Mouse (Mus musculus): ENCODE measurements at regions not wholly inside any gene's neighbourhood (a gene's known extent, or its start where the extent isn't known, plus 50 kb on each side); places are given as distances from the start of the nearest gene placed in this dataset.

DNA sequence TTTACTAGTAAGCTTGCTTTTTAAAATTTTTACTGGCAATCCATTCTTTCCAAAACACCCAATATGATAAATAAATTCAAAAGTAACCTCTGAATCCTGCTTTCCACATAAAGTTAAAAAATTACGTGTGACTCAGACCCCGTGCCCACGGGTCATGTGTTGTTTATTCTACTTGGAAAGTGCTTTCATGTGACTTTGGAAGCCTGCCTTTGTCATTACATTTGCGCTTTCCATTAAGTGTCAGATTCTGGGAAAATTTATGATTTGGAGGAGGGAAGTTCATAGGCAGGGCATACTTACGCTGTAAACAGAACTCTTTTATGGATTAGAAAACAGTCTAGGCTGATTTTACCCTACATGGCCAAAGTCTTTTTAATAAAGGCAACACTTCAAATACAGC is 466.8 kb upstream of the Adamts5 start:
- no peak overlapping the region for H3K4me3 ChIP-seq (replicated peaks; ENCODE audit: insufficient read depth, low read depth, low read length)
- 94% methylated on average over 5 of the region's 5 CpGs for WGBS
- no peak for TF ChIP-seq POLR2A (IDR thresholded peaks at IDR 0.05; ENCODE audit: borderline replicate concordance, insufficient read depth, low read length)
- H3K4me1 ChIP-seq (ENCODE audit: control insufficient read depth, insufficient read depth, low read length) = no peaks in the 10 kb centered on the region
- no peak for DNase-seq
- H3K27ac ChIP-seq (ENCODE audit: insufficient read depth, low read length) = no peak overlapping the region
- no peaks in the 10 kb centered on the region for H3K27me3 ChIP-seq (ENCODE audit: control insufficient read depth, insufficient read depth, low read length)

- H3K4me1 ChIP-seq (ENCODE audit: control insufficient read depth, insufficient read depth, low read length) = no peaks in the 10 kb centered on the region
- no peaks in the 10 kb centered on the region for H3K27me3 ChIP-seq (ENCODE audit: control insufficient read depth, insufficient read depth, low read length)
- WGBS = 91% methylated on average over 1 of the region's 1 CpGs
- DNase-seq = no peak
- TF ChIP-seq POLR2A (IDR thresholded peaks at IDR 0.05; ENCODE audit: borderline replicate concordance, insufficient read depth, low read length) = no peak
- TF ChIP-seq CTCF (IDR thresholded peaks at IDR 0.05; ENCODE audit: borderline replicate concordance, insufficient read depth, low read depth, low read length) = no peak
- no peak overlapping the region for H3K27ac ChIP-seq (ENCODE audit: insufficient read depth, low read length)
- no peak overlapping the region for H3K4me3 ChIP-seq (replicated peaks; ENCODE audit: insufficient read depth, low read depth, low read length)
Observed at GRCm38 (mm10) chr16:86366197-86366596, 464.6 kb upstream of the Adamts5 start.

- Histone ChIP-seq H3K27ac (ENCODE audit: insufficient read depth, low read length) (no peak overlapping the region), H3K27me3 (ENCODE audit: control insufficient read depth, insufficient read depth, low read length) (no peaks in the 10 kb centered on the region), H3K4me1 (ENCODE audit: control insufficient read depth, insufficient read depth, low read length) (no peaks in the 10 kb centered on the region), H3K4me3 (replicated peaks; ENCODE audit: insufficient read depth, low read depth, low read length) (no peak overlapping the region)
- TF ChIP-seq CTCF (IDR thresholded peaks at IDR 0.05; ENCODE audit: borderline replicate concordance, insufficient read depth, low read depth, low read length) (no peak), POLR2A (IDR thresholded peaks at IDR 0.05; ENCODE audit: borderline replicate concordance, insufficient read depth, low read length) (no peak)
- DNase-seq = no peak
- 91% methylated on average over 5 of the region's 5 CpGs for WGBS
Observed at GRCm38 (mm10) chr16:86361099-86361498, 459.5 kb upstream of the Adamts5 start.

- Histone ChIP-seq H3K4me3 (replicated peaks; ENCODE audit: insufficient read depth, low read depth, low read length) (no peak overlapping the region), H3K4me1 (ENCODE audit: control insufficient read depth, insufficient read depth, low read length) (no peaks in the 10 kb centered on the region), H3K27me3 (ENCODE audit: control insufficient read depth, insufficient read depth, low read length) (no peaks in the 10 kb centered on the region), H3K27ac (ENCODE audit: insufficient read depth, low read length) (no peak overlapping the region)
- no peak for DNase-seq
- TF ChIP-seq CTCF (IDR thresholded peaks at IDR 0.05; ENCODE audit: borderline replicate concordance, insufficient read depth, low read depth, low read length) (no peak), POLR2A (IDR thresholded peaks at IDR 0.05; ENCODE audit: borderline replicate concordance, insufficient read depth, low read length) (no peak)
- 64% methylated on average over 2 of the region's 2 CpGs for WGBS
Observed at GRCm38 (mm10) chr16:86355036-86355435, 453.4 kb upstream of the Adamts5 start.

GRCm38 (mm10) chr16:86347753-86348152 is 446.1 kb upstream of the Adamts5 start:
- no peak for TF ChIP-seq CTCF (IDR thresholded peaks at IDR 0.05; ENCODE audit: borderline replicate concordance, insufficient read depth, low read depth, low read length)
- TF ChIP-seq POLR2A (IDR thresholded peaks at IDR 0.05; ENCODE audit: borderline replicate concordance, insufficient read depth, low read length) = no peak
- WGBS = 90% methylated on average over 5 of the region's 5 CpGs
- Histone ChIP-seq H3K4me3 (replicated peaks; ENCODE audit: insufficient read depth, low read depth, low read length) (no peak overlapping the region), H3K4me1 (ENCODE audit: control insufficient read depth, insufficient read depth, low read length) (no peaks in the 10 kb centered on the region), H3K27ac (ENCODE audit: insufficient read depth, low read length) (no peak overlapping the region), H3K27me3 (ENCODE audit: control insufficient read depth, insufficient read depth, low read length) (no peaks in the 10 kb centered on the region)
- DNase-seq = no peak

- no peak for DNase-seq
- H3K4me1 ChIP-seq (ENCODE audit: control insufficient read depth, insufficient read depth, low read length) = no peaks in the 10 kb centered on the region
- H3K27me3 ChIP-seq (ENCODE audit: control insufficient read depth, insufficient read depth, low read length) = no peaks in the 10 kb centered on the region
- TF ChIP-seq CTCF (IDR thresholded peaks at IDR 0.05; ENCODE audit: borderline replicate concordance, insufficient read depth, low read depth, low read length) (no peak), POLR2A (IDR thresholded peaks at IDR 0.05; ENCODE audit: borderline replicate concordance, insufficient read depth, low read length) (no peak)
- H3K4me3 ChIP-seq (replicated peaks; ENCODE audit: insufficient read depth, low read depth, low read length) = no peak overlapping the region
- WGBS = 55% methylated on average over 3 of the region's 3 CpGs
- H3K27ac ChIP-seq (ENCODE audit: insufficient read depth, low read length) = no peak overlapping the region
Observed at GRCm38 (mm10) chr16:86346916-86347315, 445.3 kb upstream of the Adamts5 start.

DNA sequence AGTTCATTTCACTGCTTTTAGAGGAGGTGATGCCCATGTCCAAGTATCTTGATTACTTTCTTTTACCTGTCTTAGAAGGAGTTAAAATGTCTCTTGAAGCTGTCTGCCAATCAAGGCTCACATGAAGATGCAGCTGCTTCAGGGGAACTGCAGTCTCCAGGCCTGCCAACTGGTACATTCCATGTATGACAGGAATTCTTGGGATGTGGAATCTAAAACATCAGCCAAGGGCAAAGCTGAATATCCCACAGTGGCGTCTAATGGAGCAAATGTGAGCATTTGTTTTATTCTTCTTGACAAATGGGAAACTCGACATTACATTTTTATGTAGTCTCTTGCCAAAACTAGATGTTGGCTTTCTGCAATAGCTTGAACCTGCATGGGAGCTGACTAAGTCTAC is 438.7 kb upstream of the Adamts5 start:
- no peak for TF ChIP-seq POLR2A (IDR thresholded peaks at IDR 0.05; ENCODE audit: borderline replicate concordance, insufficient read depth, low read length)
- no peak for TF ChIP-seq CTCF (IDR thresholded peaks at IDR 0.05; ENCODE audit: borderline replicate concordance, insufficient read depth, low read depth, low read length)
- H3K27ac ChIP-seq (ENCODE audit: insufficient read depth, low read length) = no peak overlapping the region
- WGBS = 20% methylated on average over 2 of the region's 2 CpGs
- no peak overlapping the region for H3K4me3 ChIP-seq (replicated peaks; ENCODE audit: insufficient read depth, low read depth, low read length)
- DNase-seq = no peak
- no peaks in the 10 kb centered on the region for H3K4me1 ChIP-seq (ENCODE audit: control insufficient read depth, insufficient read depth, low read length)
- H3K27me3 ChIP-seq (ENCODE audit: control insufficient read depth, insufficient read depth, low read length) = no peaks in the 10 kb centered on the region

DNA sequence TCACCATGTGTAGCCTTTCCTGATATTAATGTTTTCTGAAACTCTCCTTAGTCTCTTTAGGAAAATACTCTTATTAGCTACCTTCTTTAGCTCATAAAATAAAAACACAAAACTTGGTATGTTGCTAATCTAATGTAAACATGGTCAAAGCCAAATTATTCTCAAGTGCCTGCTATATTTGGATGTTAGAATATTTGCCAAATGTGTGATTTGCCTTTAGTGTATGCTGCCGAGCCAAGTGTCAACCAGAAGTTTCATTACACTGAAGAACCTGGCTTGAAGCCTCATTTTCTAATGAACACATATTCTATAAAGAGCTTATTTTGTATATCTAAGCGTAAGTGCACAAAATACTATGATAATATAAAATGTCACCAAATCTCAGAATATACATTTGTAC is 423.8 kb upstream of the Adamts5 start:
- Histone ChIP-seq H3K27ac (ENCODE audit: insufficient read depth, low read length) (no peak overlapping the region), H3K4me1 (ENCODE audit: control insufficient read depth, insufficient read depth, low read length) (no peaks in the 10 kb centered on the region), H3K27me3 (ENCODE audit: control insufficient read depth, insufficient read depth, low read length) (no peaks in the 10 kb centered on the region), H3K4me3 (replicated peaks; ENCODE audit: insufficient read depth, low read depth, low read length) (no peak overlapping the region)
- DNase-seq = no peak
- no peak for TF ChIP-seq POLR2A (IDR thresholded peaks at IDR 0.05; ENCODE audit: borderline replicate concordance, insufficient read depth, low read length)
- no peak for TF ChIP-seq CTCF (IDR thresholded peaks at IDR 0.05; ENCODE audit: borderline replicate concordance, insufficient read depth, low read depth, low read length)
- WGBS = 36% methylated on average over 2 of the region's 2 CpGs
